Mouse (Mus musculus) lung, postnatal 0 days (tissue): ENCODE measurements at regions not wholly inside any gene's neighbourhood (a gene's known extent, or its start where the extent isn't known, plus 50 kb on each side); places are given as distances from the start of the nearest gene placed in this dataset.

ENCODE experiments used
- CTCF ChIP-seq: IDR thresholded peaks from 2 replicates; pipeline ENCODE4 v1.5.1; 2016; ENCODE audit warnings: antibody characterized with exemption, mild to moderate bottlenecking
- EP300 ChIP-seq: IDR thresholded peaks from 2 replicates; pipeline ENCODE4 v1.6.1; 2016; ENCODE audit warnings: antibody characterized with exemption, mild to moderate bottlenecking, control low read depth

DNA sequence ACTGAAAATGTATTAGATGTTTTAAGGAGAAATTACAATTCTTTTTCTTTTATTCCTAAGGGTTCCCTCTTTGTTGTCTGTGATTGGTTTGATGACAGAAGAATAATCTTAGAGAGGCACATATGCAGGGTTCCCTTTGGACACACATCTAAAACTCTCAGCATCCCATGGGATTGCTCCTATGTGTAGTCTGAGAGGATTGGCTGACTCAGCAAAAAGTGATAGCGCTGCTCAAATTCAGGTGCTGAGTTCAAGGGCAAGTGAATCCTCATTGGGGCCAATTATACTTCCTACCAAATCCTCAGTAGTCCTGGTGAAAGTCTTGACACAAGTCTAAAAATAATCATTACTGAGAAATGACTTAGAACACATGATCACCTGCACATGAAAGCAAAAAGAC is 148.5 kb upstream of the B430218F22Rik start:
- TF ChIP-seq EP300 (no peak), CTCF (no peak)
